Comparison of ENCODE assay signal across 25 mouse cellular contexts in the genomic region with DNA sequence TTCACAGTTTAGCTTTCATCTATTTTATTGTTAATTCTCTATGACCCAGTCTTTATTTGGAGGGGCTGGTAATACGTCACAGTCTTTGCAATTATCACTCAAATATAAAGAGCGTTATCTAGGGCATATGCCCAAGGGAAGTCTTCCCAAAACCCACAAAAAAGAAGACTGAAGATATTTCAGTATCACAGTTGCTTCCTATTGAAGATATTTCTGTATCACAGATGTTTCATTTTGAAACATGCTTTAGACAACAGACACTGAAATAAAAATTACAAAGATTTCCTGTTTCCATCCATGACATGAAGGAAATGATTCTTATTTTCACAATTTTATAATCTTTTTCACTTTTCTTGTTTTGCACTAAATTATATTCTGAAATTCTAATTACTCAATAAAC.
"Had no signal": no experiment of that assay in that cellular context is flagged by ENCODE, and none has a peak within 500 bp of the region (broad histone marks: within the 10 kb centered on the region; RNA-seq: fewer than 3 reads in every experiment).

No protein-coding gene starts in this region.

- H3K4me2 ChIP-seq: embryonic facial prominence, embryonic 12.5 days; embryonic facial prominence, embryonic 13.5 days; embryonic facial prominence, embryonic 15.5 days; forebrain, embryonic 12.5 days; forebrain, embryonic 13.5 days; forebrain, embryonic 15.5 days had no signal

- H3K27me3 ChIP-seq: embryonic facial prominence, embryonic 12.5 days; embryonic facial prominence, embryonic 13.5 days; embryonic facial prominence, embryonic 15.5 days; forebrain, embryonic 12.5 days; forebrain, embryonic 13.5 days; forebrain, embryonic 15.5 days had no signal

- H3K4me3 ChIP-seq: embryonic facial prominence, embryonic 10.5 days; embryonic facial prominence, embryonic 12.5 days; embryonic facial prominence, embryonic 13.5 days; embryonic facial prominence, embryonic 15.5 days; erythroblast, embryonic 14.5 days; forebrain, embryonic 10.5 days; forebrain, embryonic 12.5 days; forebrain, embryonic 13.5 days; forebrain, embryonic 15.5 days; heart, adult 2 months; heart, embryonic 10.5 days had no signal

- H3K9ac ChIP-seq: embryonic facial prominence, embryonic 12.5 days; embryonic facial prominence, embryonic 13.5 days; embryonic facial prominence, embryonic 15.5 days; forebrain, embryonic 12.5 days; forebrain, embryonic 13.5 days; forebrain, embryonic 15.5 days; forebrain, postnatal 0 days had no signal

- H3K36me3 ChIP-seq: embryonic facial prominence, embryonic 10.5 days; embryonic facial prominence, embryonic 12.5 days; embryonic facial prominence, embryonic 13.5 days; embryonic facial prominence, embryonic 15.5 days; forebrain, embryonic 10.5 days; forebrain, embryonic 12.5 days; forebrain, embryonic 15.5 days; heart, embryonic 10.5 days had no signal

- DNase-seq: cerebellum, adult 9-10 months; cerebellum, adult 9-11 months; cerebellum, postnatal 10 days; cerebellum, postnatal 14 days; cerebellum, postnatal 25 days; cerebellum, postnatal 36 days; embryo, embryonic 11 days; forebrain, postnatal 0 days; gastrocnemius, postnatal 10 days; gastrocnemius, postnatal 14 days; gastrocnemius, postnatal 25 days; gastrocnemius, postnatal 36 days; heart, adult 11 months; heart, adult 18-20 months; heart, adult 2 months had no signal

- H3K4me1 ChIP-seq: embryonic facial prominence, embryonic 10.5 days; embryonic facial prominence, embryonic 12.5 days; embryonic facial prominence, embryonic 13.5 days; embryonic facial prominence, embryonic 15.5 days; forebrain, embryonic 10.5 days; forebrain, embryonic 12.5 days; forebrain, embryonic 13.5 days; forebrain, embryonic 15.5 days; heart, embryonic 10.5 days had no signal

- H3K27ac ChIP-seq: embryonic facial prominence, embryonic 10.5 days; embryonic facial prominence, embryonic 12.5 days; embryonic facial prominence, embryonic 13.5 days; embryonic facial prominence, embryonic 15.5 days; forebrain, embryonic 10.5 days; forebrain, embryonic 12.5 days; forebrain, embryonic 13.5 days; forebrain, embryonic 15.5 days; heart, adult 2 months; heart, embryonic 10.5 days had no signal

- H3K9me3 ChIP-seq: embryonic facial prominence, embryonic 10.5 days; embryonic facial prominence, embryonic 12.5 days; embryonic facial prominence, embryonic 13.5 days; embryonic facial prominence, embryonic 15.5 days; forebrain, embryonic 10.5 days; forebrain, embryonic 12.5 days; forebrain, embryonic 13.5 days; forebrain, embryonic 15.5 days; heart, embryonic 10.5 days had no signal
